Mouse (Mus musculus): ENCODE measurements at regions not wholly inside any gene's neighbourhood (a gene's known extent, or its start where the extent isn't known, plus 50 kb on each side); places are given as distances from the start of the nearest gene placed in this dataset.
A peak's percentile ranks its signal among the peaks of the same experiment; 100 is the strongest.

DNA sequence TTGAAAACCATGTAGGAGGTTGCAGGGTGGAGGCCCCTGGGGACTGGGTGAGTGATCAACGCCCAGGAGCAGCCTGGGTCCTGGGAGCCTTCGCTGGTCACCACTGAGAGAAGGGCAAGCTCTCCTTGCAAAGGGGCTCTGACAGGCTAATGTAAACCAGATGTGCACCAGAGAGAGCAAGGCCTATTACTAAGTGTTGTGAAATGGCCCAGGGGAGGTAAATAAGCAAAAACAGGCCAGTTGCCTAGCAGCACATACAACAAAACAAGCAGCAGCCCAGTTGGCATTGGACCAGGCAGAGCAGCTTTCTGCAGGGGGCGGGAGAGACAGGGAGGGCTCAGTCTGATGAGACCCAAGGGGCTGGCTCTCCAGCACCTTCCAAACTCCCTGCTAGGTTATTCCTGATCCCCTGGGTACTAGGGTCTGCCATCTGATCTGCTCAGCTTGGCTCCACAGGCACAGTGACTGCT lies 239.5 kb upstream of the Fggy start:
- no peak for DNase-seq (ENCODE audit: low read depth)

DNA sequence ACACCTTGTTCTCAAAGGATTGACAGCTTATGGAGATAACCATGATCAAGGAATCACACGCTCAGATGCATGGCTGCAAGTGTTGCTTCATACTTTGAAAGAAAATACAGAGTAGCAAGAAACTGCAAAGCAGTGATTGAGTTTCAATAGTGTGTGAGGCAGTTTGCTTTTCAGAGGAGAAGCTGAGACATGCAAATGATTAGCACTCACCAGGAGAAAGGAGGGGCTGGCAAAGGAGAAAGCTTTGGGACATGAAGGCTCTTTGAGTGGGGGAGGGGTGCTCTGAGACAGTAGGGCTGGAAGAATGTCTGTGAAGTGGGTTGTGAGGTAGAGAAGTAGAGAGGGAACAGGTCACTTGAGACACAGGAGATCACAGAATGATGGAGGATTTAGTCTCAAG lies 238.7 kb upstream of the Fggy start:
- no peak for DNase-seq (ENCODE audit: low read depth)

DNA sequence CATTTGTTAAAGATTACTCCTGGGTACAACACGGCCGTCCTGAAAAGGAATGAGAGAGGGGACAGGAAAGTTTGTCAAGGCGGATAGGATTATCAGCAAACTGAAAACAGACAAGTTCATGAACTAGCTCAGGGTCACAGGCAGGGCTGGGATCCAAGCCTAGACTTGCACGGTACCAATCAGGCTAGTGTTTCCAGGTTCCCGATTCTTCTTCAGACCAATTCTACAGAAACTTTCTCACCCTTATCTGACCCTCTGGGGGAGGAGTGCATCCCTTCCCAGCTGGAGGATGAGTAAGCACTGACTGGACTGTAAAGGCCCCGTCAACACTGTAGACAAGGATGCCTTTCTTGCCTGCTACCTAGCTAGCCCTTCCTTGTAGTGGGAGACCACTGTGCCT lies 238.3 kb upstream of the Fggy start:
- DNase-seq (ENCODE audit: low read depth): no peak

DNA sequence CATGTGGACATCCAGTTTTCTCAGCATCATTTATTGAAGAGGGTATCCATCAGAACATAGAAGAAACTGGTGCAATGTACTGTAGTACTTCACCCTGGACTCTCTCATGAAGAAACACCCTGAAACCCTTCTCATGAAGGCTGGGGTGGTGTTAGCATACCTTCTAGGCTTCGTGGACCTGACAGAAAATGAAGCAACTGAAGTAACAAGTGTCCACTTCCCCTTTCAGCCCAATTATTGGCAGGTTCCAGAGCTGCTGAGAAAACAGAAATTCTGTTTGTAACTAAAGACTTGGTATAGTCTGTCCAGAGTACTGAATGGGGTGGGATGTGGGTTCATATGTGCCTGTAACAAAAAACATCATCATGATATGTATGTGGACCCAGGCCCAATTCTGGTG lies 231.4 kb upstream of the Fggy start:
- DNase-seq (ENCODE audit: low read depth): no peak

DNA sequence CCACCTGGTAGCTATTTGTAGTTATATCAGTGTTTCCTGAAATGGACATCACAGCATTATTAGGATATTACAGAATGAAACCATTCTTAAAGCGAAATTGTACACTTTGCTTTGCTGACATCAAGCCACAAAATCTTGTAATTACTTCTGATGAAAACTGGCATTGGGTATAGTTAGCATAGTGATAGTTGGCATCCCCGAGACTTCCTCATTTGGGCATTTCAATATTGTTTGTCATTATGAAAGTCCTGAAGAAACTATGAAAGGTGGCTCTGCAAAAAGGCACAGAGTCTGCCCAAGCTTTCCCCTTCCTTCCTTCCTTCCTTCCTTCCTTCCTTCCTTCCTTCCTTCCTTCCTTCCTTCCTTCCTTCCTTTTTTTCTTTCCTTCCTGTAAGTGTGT lies 217.5 kb upstream of the Fggy start:
- no peak for DNase-seq (ENCODE audit: low read depth)

DNA sequence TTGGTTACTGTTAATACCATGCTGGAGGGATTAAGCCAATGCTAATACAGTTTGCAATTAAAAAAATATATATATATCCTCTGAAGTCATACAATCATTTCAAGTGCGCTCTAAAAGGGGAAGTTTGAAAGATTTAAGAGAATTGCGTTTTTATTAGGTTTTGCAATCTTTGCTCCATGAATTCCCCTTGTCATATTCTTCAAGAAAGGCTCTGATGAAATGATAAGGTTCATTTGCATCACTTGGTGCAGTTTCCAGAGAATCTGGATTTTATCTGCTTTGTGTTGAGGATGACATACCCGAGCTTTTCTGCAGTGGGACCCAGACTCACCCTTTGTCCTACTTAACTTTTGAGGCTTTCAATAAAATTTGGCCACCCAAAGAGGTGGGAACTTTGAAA lies 216.4 kb upstream of the Fggy start:
- no peak for DNase-seq (ENCODE audit: low read depth)

DNA sequence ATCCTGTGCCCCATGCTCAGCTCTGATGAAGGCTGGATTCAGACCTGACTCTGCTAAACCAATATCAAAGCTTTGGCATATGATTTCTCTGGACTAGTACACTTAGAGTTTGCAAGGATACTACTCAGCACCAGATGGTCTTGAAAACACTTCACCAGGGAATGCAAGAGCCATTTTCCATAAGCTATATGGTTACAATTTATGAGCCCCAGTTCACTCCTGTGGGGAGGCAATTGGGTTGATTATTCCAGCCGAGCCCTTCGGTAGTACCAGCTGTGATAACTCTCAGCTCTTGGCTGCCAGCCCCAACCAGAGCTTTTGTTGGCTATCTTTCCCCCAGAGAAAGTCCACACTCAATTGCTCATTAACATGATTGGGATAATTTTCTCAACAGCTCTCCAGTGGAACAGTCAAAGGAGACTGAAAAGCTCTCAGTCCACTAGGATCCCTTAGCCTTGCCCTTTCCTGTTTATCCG lies 210.5 kb upstream of the Fggy start:
- DNase-seq (ENCODE audit: low read depth): no peak

DNA sequence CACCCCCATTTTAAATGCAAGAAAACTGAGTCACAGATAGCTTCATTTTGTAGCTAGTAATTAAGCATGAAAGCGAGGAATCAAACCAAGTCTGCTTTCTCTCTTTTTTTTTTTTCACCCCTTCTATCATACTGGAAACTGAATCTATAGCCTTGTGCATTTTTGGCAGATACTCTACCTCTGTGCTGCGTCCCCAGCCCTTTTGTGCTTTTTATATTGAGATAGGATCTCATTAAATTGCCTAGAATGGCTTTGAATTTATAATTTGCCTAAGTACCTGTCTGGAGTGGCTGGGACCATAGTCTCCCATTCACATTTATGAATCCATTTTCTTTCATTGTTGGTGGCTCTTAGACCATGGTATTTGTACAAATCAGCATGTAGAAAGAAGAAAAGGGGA lies 209.9 kb upstream of the Fggy start:
- DNase-seq (ENCODE audit: low read depth): no peak

DNA sequence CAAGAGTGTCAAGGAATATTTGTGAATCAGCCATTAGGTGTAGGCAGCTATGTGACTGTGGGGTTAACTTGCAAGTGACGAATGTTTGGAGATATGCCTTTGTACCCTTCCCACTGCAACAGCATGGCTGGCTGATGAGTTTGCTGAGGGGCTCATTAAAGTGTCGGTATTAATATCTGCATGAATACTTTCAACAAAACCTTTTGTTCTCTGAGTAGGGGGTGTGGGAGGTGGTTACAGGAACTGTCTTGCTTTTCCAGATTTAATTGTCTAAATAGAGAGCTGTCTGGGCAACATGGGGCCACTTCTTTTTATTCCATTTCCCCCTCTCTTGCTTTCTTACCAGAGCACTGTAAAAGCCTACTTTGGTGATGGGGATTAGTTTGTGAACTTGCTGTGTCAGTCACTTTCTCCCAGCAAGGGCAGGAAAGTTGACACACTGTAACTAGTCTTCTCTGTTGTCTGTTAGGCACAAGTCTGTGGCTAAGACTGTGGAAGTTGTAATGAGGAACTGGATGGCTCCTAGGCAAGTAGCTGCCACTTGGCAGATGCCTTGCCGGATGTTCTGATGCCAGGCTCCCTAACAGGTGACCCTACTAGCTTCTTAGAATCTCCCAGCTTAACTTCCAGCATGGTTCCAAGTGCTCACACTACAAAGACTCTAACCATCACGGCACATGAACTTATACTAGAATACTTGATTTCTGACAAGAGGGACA lies 208.7 kb upstream of the Fggy start:
- no peak for DNase-seq (ENCODE audit: low read depth)

DNA sequence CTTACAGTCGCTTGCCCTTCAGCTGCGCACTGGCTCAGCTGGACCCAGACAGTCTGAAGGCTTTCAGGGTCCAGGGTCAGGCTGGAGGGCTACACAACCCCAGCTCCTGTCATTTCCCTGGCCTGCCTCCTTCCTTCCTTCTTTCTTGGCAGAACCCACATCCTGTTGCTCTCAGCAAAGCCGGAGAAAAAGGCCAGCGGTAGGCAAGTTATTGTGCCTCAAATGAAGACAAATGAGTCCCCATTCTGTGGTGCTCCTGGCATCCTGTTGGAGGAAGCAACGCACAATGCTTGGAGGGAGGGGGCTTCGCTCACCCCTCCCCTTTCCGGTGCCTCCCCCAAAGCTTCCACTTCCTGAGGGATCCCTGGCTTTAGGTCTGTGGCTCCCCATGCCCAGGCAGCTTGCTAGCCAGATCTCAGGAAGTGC lies 203.4 kb upstream of the Fggy start:
- peak; percentile 30 for DNase-seq (ENCODE audit: low read depth)

DNA sequence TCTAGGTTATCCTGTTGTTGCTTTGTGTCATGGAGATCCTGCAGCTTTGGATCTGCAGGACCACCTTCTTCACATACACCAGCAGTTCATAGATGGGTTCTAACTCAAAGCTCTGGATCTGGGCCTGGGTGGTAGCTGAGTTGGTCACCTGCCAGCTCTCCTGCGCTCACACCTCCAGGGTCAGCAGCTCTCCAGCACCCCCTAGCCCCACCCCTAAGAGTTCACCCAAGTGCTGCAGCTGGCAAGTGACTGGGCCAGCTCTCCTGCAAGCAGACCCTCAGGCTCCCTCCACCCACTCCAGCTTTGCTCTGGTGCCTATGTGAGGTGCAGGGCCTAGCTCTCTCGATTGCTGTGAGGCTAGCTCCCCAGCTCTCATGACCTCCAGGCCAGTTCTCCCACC lies 198.6 kb upstream of the Fggy start:
- DNase-seq (ENCODE audit: low read depth): no peak

DNA sequence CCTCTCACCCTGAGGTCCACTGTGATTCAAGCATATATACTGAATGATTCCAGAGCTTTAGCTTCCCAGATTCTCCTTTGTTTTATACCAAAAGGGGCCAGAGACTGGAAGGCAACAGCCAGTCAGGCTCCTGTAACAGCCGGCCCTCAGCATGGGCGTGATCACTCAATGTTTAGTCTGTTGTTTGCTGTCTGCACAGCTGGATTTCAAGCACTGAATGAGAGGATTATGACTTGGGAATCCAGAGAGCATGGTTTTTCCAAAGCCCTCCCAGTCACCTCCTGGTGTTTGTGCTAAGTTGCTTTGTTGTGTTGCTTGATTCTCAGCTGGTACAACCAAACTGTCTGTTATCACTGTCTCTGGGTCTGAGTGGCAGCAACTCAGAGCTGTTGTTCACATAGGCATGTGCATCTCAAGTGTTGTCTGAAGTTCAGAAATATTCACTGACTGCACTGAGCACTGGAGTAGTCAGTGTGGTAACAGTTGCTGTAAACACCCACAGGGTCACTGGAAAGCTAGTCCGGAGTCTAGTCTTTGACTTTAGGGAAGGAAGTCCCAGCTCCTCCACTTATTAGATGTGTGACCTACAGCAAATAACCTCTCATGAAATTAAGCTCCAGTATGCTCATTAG lies 196.9 kb upstream of the Fggy start:
- no peak for DNase-seq (ENCODE audit: low read depth)

DNA sequence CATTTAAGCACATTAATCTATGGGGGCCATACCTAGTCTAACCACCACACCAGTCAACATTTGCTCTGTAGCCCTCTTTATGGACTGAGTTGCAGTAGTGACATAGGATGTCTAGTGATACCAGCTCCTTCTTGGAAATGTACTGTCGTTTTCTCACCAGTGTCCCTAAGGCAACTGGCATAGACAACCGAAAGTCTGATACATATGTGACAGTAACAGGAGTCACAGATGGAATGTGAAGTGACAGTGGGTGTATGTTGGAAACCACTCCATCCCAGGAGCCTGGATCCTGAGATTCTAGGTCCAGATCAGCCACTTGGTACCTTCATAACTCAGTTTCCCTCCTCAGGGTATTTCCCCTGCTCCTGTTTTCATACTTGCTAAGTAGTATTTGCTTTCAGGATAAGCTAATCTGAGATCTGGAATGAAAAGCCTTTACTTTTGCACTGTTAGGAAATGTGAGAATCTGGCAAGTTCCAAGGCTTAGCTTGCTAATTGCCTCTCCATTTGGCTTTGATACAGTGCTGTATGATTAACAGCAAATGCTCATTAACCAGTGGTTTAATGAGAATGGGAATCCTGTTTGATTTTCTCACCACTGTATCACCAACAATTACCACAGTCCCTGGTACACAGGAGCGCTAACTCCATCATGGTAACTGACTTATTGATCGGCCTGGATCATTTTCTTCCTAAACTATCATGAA lies 192.8 kb upstream of the Fggy start:
- no peak for DNase-seq (ENCODE audit: low read depth)

DNA sequence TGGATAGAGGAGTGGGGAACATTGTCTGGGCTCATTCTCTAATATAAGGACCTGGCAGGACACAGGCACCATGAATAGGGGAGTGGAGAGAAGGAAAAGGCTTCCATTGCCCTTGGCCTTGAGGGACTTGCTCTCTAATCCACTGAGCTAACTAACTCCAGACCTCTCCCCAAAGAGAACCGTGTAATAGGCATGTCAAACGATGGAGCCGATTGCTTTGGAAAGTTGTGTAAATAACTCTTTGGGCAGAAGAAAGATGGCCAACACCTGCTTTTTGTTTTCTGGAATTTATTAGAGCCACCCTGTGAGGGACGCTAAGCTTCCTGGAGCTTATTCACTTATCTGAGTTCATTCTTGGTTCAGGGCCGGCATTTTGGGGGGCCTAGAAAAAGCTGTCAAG lies 180.9 kb upstream of the Fggy start:
- no peak for DNase-seq (ENCODE audit: low read depth)

DNA sequence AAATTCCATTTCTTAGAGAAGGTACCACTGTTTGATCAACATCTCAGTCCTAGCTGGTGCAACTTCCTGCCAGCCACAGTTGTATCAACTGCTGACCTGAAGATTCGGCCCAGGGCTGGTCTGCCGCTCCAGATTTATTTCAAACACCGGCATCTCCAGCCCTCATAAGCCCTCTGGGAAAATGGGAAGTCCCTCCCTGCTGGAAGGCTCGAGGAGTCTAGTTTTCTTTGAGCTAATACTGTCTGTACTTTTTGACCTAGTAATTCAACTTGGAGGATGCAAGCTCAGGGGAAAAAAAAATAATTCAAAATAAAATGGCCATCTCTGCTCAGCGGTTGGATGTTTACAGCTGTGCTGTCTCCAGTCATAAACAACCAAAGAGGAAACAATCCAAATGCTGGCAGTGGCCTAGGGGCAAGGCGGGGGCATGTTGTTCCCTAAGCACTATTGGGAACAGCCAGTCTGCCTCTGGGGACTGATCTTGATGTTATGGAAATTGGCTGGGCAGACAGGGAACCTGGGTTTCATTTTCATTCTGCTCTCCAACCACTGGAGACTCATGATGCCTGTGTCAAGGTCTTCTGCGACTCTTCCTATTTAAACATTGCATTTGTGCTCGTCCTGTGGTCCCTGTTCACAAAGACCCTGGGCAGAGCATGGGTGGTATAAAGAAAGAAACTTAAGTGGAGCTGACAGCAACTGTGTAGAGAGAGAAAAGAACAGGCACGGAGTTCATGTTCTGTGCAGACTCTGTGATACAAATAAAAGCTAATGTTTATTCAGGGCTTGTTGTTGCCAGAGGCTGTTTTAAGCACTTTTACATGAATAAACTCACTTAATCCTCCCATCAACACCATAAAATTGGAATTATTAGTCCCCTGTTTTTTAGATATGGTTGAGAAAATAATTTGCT lies 179.8 kb upstream of the Fggy start:
- no peak for DNase-seq (ENCODE audit: low read depth)

DNA sequence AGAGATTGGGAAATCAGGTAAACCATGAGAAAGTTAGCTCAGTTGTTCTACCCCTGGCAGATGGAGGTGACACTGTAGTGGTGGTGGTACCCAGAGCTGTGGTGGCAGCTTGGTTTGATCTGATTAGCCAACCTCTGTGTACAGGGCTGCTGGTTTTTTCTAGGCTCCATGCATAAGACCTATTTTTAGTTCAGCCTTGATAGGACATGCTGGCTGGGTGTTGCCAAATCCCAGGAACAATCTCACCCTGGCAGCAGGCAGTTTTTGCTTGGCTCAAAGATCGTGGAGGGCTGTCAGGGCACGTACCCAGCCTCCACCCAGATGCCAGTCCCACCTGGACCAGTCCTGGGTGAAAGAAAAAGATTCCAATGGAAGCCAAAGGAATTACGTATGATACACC lies 178.7 kb upstream of the Fggy start:
- DNase-seq (ENCODE audit: low read depth): no peak

DNA sequence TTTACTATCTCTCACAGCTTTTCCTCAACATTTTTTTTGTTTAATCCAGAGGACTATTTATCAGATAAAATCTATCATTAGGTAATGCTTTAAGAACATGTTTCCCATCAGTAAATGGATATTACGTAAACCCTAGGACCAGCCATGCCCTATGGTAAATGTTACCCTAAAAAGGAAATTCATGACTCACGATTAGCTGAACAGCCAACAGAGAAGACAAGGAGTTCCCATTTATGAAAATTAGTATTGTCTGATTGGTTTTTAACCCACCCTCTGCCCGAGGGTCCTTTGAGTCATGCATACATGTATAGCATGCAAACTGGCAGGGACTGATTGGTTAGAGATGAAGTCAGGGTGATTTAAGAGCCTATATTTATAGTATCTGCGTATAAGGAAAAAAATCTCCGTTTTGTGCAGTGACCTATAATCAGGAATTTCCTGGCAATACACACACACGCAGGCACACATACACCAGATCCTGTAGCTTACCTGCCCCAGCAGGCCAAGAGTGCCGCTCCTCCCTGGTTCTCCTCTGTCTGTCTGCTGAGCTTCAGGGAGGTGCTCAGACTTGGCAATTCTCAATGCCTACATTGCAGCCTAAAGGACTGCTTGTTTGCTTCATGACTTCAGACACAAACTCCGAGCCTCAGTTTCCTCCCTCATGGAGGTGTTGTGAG lies 174.0 kb upstream of the Fggy start:
- no peak for DNase-seq (ENCODE audit: low read depth)

DNA sequence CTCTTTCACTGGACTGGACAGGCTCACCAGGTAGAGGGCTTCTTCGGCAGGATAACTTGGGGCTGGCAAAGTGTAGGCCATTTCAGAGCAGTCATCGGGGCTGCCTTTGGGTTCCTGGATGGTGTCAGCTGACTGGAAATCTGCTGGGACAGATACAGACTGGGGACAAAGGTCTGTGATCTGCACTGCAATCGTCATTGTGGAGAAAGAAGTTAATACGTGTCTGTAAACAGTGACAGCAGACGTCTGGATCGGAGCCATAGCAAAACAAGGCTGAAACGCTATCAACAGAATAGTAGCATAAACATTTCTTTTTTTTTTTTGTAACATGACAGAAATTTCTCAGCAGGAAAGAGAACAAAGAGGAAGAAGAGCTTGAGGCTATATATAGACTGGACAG lies 171.8 kb upstream of the Fggy start:
- no peak for DNase-seq (ENCODE audit: low read depth)

DNA sequence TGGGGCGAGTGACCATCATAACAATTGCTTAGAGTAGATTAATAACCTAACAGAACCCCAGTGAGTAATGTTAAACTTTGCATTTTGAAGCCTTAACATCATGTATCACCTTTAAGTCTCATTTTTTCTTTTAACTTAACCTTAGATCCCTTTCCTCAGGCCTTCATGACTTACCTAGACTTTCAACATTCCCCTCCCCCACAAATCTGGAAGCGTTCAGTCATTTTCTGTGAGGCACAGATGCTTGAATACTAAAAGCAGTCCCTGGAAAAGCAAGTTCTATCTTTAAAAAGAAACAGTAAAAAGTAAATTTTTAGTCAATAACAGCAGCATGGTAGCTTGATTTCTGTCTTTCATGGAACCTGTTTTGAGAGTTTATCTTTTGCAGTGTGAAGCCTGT lies 171.3 kb upstream of the Fggy start:
- no peak for DNase-seq (ENCODE audit: low read depth)

DNA sequence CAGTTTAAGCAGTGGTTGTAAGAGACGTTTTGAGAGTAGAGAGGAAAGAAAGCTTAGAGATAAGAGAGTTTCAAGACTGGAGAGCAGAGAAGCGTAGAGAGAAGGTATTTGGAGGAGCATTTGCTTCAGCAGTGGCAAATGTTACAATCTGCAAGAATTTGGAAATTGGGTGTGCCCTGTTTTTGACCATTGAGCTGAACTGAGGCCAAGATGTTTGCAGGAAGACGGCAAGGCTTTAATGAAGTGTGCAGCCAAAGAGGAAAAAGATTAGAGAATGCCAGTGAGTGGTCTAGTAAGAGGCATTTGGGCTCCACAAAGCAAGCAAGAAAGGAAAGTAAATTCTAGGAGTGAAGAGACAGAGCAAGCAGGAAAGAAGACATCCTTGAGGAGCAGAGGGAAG lies 168.8 kb upstream of the Fggy start:
- DNase-seq (ENCODE audit: low read depth): no peak

DNA sequence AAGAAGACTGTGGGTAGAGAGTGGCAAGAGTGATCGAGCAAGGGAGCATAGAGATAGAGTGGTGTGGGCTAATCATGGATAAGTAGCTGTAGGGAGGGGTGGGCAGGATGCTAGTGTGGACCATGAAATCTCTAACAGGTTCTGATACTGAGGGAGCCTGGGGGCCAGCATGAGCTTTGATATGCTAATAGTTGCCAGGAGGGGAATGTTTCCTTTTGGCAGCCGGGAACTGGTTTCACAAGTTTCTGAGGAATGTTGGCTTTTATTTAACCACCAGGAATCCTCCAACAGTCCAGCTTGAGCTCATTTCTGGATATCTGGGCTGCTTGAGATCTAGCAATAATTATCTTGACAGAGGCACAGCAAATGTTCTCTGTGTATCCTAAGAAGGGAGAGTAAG lies 167.7 kb upstream of the Fggy start:
- no peak for DNase-seq (ENCODE audit: low read depth)

DNA sequence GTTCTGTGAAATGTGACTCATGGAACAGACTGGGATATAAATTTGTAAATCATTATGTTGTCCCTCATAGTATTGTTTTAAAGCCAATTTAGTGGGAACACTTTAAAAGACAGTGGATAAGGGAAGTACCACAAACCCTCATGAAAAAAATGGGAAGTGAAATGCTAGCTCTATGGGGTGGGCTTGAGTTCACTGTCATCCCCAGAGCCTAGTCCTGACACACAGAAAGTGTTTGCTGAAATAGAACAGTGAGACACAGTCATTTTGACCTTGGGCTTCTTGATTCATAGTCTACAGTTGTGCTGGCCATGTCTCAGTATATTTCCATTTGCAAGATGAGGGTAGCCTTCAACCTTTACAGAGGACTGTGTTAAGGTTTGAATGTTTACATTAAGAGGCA lies 166.8 kb upstream of the Fggy start:
- DNase-seq (ENCODE audit: low read depth): no peak

All from induced T-regulatory cell, adult 2 months (primary cell).